Mouse (Mus musculus) ovary, adult 18-20 months (tissue): ENCODE data around the gene Gm42906.

Source experiments
- DNase-seq: peaks from one replicate; pipeline ENCODE4 v3.0.0; 2022; ENCODE audit warnings: low spot score, mixed read lengths

The Gm42906 gene

DNA sequence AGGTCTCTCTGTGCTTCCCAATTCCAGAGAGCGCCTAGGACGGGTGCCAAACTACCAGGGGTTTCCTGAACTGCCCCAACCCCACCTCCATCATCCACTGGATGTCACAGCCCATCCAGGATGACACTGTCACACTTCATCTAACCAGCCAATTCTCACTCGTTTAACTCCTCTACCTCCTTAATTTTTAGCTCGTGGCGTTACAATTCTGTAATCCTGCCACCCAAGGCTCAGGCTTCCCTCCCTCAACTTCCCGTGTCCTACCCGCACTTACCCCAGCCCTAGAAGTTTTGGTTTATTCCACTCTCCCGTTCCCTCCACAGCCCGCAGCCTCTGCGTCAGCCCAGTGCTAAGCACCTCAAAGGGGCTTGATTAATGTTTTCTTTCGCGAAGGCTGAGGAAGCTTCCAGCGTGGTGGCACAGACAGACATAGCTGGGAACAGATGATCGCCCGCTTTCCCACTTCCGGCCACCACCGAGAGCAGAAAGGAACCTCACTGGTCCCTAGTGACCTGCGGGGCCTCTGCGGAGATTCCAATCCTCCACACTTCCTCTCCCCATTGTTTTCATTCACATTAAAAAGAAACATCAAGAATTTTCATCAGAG is 319.6 kb downstream of the Gm42906 start:
- no peak for DNase-seq

GRCm38 (mm10) chr5:151106841-151107240 is 321.1 kb downstream of the Gm42906 start:
- no peak for DNase-seq

GRCm38 (mm10) chr5:151105054-151105971 is 322.6 kb downstream of the Gm42906 start:
- DNase-seq = no peak

DNA sequence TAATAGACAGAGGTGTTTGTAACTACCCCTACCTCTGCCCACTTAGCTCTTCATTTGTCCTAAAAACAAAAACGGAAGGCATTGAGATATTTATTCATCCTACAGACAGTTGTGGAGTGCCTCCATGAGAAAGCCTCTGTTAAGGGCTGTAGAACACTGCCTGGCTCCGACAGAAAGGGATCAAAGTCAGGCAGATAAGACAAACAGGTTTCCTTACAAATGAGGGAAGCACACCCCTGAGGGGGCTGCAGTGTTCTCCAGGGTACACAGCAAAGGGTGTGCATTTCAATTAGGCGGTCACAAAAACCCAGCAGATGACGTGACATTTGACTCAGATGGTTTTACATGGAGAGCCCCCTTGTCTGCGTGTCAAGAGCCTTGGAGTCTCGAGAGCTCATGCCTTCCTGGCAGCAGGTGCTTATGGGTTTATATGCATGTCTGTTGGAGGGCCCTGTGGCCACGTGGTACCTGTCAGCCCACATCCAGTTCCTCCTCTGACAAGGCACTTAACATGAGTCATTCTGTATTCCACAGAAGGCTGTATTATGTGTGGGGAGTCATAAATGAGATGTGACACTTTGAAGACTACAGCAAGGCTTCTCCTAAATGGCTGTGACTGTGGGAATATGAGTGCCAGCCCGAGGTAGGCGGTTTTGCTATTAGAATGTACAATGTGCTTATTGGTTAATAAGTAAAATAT is 323.5 kb downstream of the Gm42906 start:
- DNase-seq = no peak

GRCm38 (mm10) chr5:151103284-151103683 is 324.7 kb downstream of the Gm42906 start:
- DNase-seq = no peak

DNA sequence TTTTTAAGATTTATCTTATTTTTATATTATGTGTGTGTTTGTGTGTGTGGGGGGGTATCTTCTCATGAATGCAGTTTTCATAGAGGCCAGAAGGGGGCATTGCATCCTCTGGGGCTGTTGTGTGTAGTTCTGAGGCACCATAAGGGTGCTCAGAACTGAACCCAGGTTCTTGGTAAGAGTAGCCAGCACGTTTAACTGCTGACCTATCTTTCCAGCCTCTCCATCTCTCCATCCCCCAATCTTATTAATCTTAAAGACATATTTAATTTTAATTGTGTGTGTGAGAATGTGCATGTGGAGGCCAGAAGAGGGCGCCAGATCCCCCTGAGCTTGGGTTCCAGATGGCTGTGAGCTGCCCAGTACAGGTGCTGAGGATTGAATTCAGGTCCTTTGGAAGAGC is 325.7 kb downstream of the Gm42906 start:
- DNase-seq = no peak

DNA sequence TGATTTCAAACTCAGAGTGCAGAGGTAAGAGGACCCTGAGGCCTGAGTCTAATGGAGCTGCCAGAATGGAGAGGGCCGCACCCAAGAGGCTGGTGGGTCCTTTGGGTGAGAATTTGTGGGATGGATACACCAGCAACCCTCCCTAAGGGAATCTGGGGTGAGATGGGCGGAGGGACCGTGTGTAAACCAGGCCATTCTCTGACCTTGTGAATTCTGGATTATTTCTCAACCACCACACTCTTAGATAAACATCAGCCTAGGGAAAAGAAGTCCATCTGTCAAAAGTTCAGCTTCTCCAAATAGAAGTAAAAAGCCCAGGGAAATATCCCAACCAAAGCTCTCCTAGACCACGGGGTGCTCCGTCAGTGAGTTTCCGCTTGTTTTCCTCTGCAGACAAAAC is 332.0 kb downstream of the Gm42906 start:
- DNase-seq = no peak

DNA sequence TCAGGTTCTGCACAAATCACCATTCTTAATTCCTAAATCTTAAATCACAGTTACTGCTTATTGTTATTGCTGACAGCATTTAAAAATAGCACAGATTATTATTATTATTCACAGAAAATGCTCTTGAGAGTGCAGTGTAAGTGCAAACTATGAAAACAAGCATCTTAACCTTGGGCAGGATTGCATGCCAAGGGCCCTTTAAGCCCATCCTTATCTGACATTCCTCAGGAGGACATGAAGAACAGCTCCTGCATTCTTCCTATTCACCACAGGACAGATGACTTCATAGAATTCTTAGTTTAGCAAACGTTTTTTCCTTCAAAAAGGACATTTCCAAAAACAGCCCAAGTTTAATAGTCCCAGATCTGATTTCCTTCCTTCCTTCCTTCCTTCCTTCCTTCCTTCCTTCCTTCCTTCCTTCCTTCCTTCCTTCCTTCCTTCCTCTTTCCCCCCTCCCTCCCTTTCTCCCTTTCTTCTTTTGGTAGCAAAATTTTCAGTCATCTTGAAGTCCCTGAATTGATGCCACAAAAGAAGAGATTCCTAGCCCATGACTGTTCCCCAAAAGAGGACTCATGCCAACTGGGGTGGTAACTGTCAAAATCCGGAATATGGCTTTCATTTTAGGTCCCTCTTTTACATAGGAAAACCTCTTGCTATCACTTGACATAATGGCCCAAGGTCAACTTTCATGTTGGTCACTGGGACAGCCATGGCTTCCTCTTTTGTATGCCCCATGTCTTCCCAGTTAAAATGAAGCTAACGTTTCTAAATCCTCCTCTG is 334.9 kb downstream of the Gm42906 start:
- no peak for DNase-seq

GRCm38 (mm10) chr5:151090996-151091395 is 337.0 kb downstream of the Gm42906 start:
- no peak for DNase-seq

DNA sequence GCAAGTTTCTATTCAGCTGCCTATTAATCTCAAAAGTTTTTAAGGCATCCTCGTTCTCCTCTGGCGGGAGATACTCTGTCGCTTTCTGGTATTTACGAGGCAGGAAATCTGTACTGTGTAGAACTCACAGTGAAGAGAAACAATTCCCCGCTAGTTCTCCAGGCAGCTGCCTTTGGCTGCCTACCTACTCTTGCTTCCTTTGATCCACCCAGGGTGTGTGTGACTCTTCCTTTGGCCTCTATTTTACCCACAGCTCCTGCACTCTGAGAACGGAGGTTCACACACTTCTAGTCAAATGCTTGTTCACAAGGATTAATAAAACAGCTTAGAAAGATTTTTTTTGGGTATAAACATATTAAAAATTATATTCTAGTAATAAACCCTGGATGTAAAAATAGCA is 338.8 kb downstream of the Gm42906 start:
- no peak for DNase-seq

DNA sequence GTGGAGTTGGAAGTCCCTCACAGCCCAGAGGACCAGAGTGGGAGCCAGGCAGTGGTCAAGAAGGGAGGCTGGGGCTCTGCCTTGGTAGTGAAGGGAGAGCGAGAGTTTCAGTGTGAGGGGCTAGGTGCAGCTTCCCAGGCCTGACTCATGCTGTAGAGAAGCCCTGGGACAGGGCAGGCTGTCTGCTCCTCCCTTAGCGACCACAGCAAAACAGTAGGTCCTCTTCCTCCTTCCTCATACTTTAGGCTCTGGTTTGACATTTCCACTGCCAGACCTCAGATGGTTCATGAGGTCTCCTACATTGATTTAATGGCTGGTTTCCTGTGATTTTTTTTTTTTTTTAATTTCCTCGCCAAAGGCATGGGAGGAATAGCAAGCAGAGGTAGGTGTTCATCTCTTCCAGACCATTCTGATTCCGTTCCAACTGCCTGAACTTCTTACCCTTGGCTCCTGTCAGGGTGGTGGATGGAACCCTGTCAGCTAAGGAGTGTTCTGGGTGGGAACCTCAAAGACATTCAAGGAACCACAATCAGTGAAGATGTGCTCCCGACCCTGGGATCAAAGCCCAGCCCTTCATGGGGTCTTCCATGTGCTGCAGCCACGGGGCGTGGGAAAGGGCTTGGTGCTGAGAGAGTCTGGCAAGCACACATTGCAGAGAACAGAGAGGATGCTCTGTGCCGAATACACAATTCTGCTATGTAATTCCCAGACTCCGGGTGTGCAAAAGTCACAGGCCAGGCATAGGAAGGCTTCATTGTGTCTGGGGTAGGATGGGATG is 341.3 kb downstream of the Gm42906 start:
- DNase-seq = no peak

GRCm38 (mm10) chr5:151085749-151086148 is 342.2 kb downstream of the Gm42906 start:
- DNase-seq = no peak

DNA sequence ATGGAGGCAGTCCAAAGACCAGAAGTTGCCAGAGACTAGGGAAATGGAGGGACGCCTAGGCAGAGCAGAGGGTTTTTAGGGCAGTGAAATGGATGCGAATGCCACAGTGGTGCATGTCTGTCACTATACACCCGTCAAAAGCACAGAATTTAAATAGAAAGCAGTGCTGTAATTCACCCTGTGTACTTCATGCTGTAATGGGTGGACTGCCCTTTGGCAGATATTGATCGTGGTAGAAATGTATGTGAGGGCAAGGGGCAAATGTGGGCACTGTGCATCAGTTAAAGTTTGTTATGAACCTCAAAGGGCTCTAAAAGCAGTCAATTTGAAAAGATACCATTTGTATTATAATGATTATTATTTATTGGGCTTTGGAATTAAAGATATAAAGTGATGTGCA is 347.7 kb downstream of the Gm42906 start:
- DNase-seq = no peak

GRCm38 (mm10) chr5:151077953-151078352 is 350.0 kb downstream of the Gm42906 start:
- DNase-seq = no peak

- no peak for DNase-seq
These were observed 351.0 kb downstream of the Gm42906 start for GRCm38 (mm10) chr5:151076917-151077316.

- DNase-seq = no peak
These were observed 353.7 kb downstream of the Gm42906 start for GRCm38 (mm10) chr5:151074282-151074681.

GRCm38 (mm10) chr5:151071430-151071829 is 356.5 kb downstream of the Gm42906 start:
- no peak for DNase-seq

DNA sequence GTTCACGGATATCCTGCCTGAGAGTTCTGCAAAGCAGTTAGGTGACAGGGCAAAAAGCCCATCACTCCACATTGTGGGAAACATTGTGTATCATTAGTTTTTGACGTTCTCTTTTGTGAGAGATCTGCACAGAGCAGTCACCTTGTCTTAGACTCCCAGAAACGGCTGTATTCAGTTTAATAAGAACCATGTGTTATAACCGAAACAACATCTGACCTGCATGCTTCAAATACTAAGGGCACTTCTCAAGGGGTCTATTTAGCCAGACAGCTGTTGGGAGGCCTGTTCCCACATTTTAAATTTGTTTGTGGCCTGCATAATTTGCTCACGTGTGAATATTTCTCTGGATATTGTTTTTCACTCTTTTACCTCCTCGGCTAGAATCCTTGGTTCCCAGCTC is 357.1 kb downstream of the Gm42906 start:
- no peak for DNase-seq

DNA sequence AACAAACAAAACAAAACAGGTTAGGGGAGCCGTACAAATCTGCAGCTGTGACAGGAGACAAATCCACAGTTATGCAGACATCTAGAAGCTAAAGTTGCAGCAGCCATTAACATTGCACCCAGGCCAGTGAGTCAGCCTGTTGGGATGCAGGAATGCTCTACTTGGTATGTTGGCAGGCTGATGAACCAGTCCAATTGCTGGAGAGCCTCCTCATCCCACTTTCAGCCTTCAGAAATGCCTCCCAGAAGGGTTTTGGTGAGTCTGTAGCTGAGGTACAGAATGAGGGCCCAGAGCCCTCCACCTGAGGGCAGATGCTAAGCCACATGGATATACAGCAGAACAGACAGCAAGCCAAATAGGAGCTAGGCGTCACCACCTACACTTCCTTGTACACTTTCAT is 358.4 kb downstream of the Gm42906 start:
- DNase-seq = no peak

DNA sequence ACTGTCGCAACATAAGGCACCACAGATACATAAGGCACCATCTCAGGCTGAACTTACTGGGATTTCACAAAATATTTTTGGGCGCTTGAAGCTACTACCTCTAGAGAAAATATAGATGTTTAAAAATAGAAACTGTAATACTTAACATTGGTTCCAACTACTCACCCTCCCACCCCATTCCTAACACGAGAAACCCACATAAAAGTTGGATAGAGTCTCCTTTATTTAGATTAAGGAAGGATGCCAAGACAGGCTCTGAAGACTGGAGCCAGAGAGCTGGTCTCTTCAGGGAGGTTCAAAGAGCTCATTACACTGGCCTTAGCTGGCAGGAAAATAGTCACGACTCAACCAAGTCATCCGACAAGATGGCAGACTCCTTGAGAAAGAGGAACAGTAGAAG is 361.9 kb downstream of the Gm42906 start:
- no peak for DNase-seq

DNA sequence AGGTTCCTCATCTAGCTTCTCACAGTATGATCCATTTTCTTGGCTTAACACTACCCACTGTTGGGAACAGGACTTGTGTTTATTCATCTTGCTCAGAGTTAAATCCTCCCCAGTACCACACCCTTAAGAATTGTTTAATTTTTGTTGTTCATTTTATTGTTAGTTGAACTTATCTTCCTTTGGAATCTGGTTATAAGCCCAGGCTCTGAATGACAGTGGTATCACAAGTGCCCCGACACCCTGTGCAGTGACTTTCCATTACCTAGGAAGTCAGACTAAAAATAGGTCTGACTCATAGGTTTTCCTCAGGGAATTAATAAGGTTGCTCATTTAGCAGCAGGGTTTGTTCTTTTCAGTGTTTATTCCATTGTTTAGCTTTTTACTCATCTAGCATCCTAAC is 362.7 kb downstream of the Gm42906 start:
- no peak for DNase-seq
